ENCODE assay signal across 8 mouse cellular contexts in genomic region chr6:119107856-119108465, GRCm38 (mm10).
DNase-seq lines count a peak whose midpoint lies in the region; ATAC-seq and TF ChIP-seq lines count a peak whose summit lies in the region.

No protein-coding gene starts in this region.

- peak; percentile 34 for DNase-seq in gastrocnemius, postnatal 10 days
- no peak for DNase-seq in gastrocnemius, postnatal 36 days
- DNase-seq in cerebellum, postnatal 10 days = peak; percentile 60 to 76
- DNase-seq in limb, embryonic 10.5 days (ENCODE audit: low spot score) = no peak
- no peak for DNase-seq in ovary, postnatal 10 days (ENCODE audit: low spot score)

- peaks cover 75% of the 10 kb centered on the region for H3K27me3 ChIP-seq in E14TG2a.4 (ENCODE audit: insufficient read depth, low read length)
- peaks cover 40% of the 10 kb centered on the region for H3K27me3 ChIP-seq in heart, embryonic 13.5 days (replicated peaks)
- peaks cover 39% of the 10 kb centered on the region for H3K27me3 ChIP-seq in limb, embryonic 10.5 days (ENCODE audit: low read depth, poor library complexity, severe bottlenecking)
- H3K27me3 ChIP-seq in neural tube, embryonic 13.5 days = peaks cover 27% of the 10 kb centered on the region

- under 1% methylated on average over 58 of the region's 58 CpGs for WGBS in heart, embryonic 13.5 days
- under 1% methylated on average over 58 of the region's 58 CpGs for WGBS in limb, embryonic 10.5 days
- under 1% methylated on average over 53 of the region's 58 CpGs for WGBS in neural tube, embryonic 13.5 days

- intact Hi-C loops in gastrocnemius, postnatal 36 days (cut with DNase I) = no loop called here

- peak overlapping the region; percentile 71 for H3K4me3 ChIP-seq in E14TG2a.4 (replicated peaks; ENCODE audit: low read length)
- H3K4me3 ChIP-seq in heart, embryonic 13.5 days = peak overlapping the region; percentile 65
- peak overlapping the region; percentile 65 for H3K4me3 ChIP-seq in limb, embryonic 10.5 days
- H3K4me3 ChIP-seq in neural tube, embryonic 13.5 days = peak overlapping the region; percentile 75

- no peak for TF ChIP-seq CTCF in E14TG2a.4 (conservative IDR thresholded peaks at IDR 0.05; ENCODE audit: low read length)

- no peaks in the 10 kb centered on the region for H3K36me3 ChIP-seq in E14TG2a.4 (ENCODE audit: insufficient read depth, low read length)
- 0 out of 2 replicates have a peak, but pooled peaks cover 2% of the 10 kb centered on the region for H3K36me3 ChIP-seq in heart, embryonic 13.5 days
- H3K36me3 ChIP-seq in limb, embryonic 10.5 days = no peaks in the 10 kb centered on the region
- no peaks in the 10 kb centered on the region for H3K36me3 ChIP-seq in neural tube, embryonic 13.5 days

- H3K4me2 ChIP-seq in heart, embryonic 13.5 days = peak overlapping the region; percentile 95
- H3K4me2 ChIP-seq in neural tube, embryonic 13.5 days = peak overlapping the region; percentile 84

- H3K4me1 ChIP-seq in E14TG2a.4 (replicated peaks; ENCODE audit: low read depth, low read length) = peaks cover 14% of the 10 kb centered on the region; the same call in 1 of the 2 replicates
- peaks cover 71% of the 10 kb centered on the region for H3K4me1 ChIP-seq in heart, embryonic 13.5 days
- peaks cover 51% of the 10 kb centered on the region for H3K4me1 ChIP-seq in limb, embryonic 10.5 days
- H3K4me1 ChIP-seq in neural tube, embryonic 13.5 days (replicated peaks) = peaks cover 35% of the 10 kb centered on the region

- ATAC-seq in heart, embryonic 13.5 days (ENCODE audit: extremely low read depth, insufficient number of reproducible peaks, low FRiP score, low TSS enrichment) = no peak
- ATAC-seq in neural tube, embryonic 13.5 days (ENCODE audit: low read depth) = peak; percentile 8; the same call in 1 of the 2 replicates

- H3K27ac ChIP-seq in heart, embryonic 13.5 days (replicated peaks) = peak overlapping the region; percentile 67
- peak overlapping the region; percentile 95 for H3K27ac ChIP-seq in limb, embryonic 10.5 days
- peak overlapping the region; percentile 96 for H3K27ac ChIP-seq in neural tube, embryonic 13.5 days (replicated peaks)

- peak overlapping the region; percentile 81 for H3K9ac ChIP-seq in heart, embryonic 13.5 days
- H3K9ac ChIP-seq in neural tube, embryonic 13.5 days = peak overlapping the region; percentile 91

- H3K9me3 ChIP-seq in E14TG2a.4 (ENCODE audit: low read length) = no peaks in the 10 kb centered on the region
- H3K9me3 ChIP-seq in heart, embryonic 13.5 days = no peaks in the 10 kb centered on the region
- no peaks in the 10 kb centered on the region for H3K9me3 ChIP-seq in limb, embryonic 10.5 days (replicated peaks)
- H3K9me3 ChIP-seq in neural tube, embryonic 13.5 days = no peaks in the 10 kb centered on the region

Comparison
In these comparisons a context has a peak if more than half of its experiments do, and no peak if none do; other contexts are left out.
1. DNase-seq: peak in gastrocnemius, postnatal 10 days (single experiment) and cerebellum, postnatal 10 days (2 of 2); none in gastrocnemius, postnatal 36 days (0 of 2), limb, embryonic 10.5 days (single experiment) and ovary, postnatal 10 days (single experiment).
2. Peak in every context shown above with its lines, with median percentiles within 50 percentile points of each other: H3K4me3 ChIP-seq and H3K27ac ChIP-seq.